Mouse (Mus musculus) megakaryocyte, embryonic 14.5 days (primary cell): ENCODE measurements at regions not wholly inside any gene's neighbourhood (a gene's known extent, or its start where the extent isn't known, plus 50 kb on each side); places are given as distances from the start of the nearest gene placed in this dataset.

Experiments
- FLI1 ChIP-seq: IDR thresholded peaks from 2 replicates; pipeline ENCODE4 v1.6.1; 2012; ENCODE audit warnings: low read length, inconsistent platforms, mixed read lengths
- GATA1 ChIP-seq: IDR thresholded peaks from 3 replicates; pipeline ENCODE4 v1.6.1; 2012; ENCODE audit warnings: mixed read lengths, low read length, inconsistent platforms, borderline replicate concordance

DNA sequence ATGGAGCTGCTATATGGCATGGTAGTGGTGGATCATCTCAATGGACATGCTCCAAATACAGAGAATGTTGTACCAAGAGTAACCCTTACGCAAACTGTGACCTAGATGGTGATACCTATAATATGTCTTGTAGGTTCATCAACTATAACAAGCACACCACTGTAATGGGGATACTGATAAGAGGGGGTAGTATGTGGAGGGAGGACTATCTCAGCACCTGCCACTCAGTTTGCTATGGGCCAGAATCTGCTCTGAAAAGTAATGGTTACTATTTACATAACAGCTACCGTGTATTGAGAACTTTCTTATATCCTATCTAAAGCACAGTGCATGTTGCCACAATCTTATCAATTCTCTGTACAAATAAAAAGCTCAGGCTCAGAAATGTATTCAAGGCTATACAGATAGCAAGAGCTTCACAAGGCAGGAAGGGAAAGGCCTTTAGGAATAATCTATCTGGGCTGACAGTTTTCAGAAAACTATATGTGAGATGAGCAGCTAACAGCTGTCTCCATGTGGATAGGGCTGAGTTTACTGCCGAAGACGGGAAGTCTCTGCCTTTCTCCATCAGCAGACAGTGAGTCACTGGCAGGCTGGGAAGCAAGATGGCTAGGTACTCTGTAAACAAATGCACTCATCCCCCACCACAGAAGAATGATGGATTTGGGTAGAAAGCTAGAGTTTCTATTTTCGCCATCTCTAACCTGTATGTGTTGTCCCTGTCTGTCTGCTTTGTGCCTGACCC lies 77.1 kb upstream of the Nck2 start:
- TF ChIP-seq GATA1: no peak
- TF ChIP-seq FLI1: no peak
